Mouse (Mus musculus): ENCODE data around the gene Zscan10. TPM values are rescaled to one million over a fixed set of nuclear protein-coding genes. Genes with fewer than 3 reads are reported as not detected.

Zscan10 gene
- polyA plus RNA-seq, 1 experiment from 2014 or later, result not detected

DNA sequence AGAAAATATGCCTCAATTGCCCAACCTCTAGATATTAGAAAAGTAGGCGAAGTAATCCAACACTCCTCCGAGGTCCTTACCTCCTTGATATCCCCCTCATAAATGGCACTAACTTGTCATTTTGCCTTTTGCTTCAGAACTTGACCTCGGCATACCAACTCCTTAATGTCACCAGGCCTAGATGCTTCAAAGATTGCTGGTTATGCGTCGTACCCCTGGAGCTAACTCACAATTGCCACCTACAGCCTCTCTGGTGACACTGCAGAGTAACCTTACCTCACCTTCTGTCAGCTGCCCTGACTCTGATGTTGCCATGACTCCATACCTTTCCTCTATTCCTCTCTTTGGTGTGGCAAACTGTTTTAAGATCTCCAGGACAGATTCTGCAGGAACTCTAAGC lies 33.9 kb upstream of the Zscan10 start:
- no peak overlapping the region for H3K4me3 ChIP-seq (ENCODE audit: low read depth, low read length)
- no peak overlapping the region for H3K9ac ChIP-seq (replicated peaks)
- DNase-seq, result no peak
- no peaks in the 10 kb centered on the region for H3K36me3 ChIP-seq (replicated peaks; ENCODE audit: insufficient read depth, low read length)
- ATAC-seq, result no peak
- no peak overlapping the region for H3K27ac ChIP-seq (ENCODE audit: low read depth)
- no peak overlapping the region for H3K4me2 ChIP-seq (ENCODE audit: low read depth, low read length)
- no peaks in the 10 kb centered on the region for H3K9me3 ChIP-seq (ENCODE audit: low read length)
- peaks cover 10% of the 10 kb centered on the region for H3K4me1 ChIP-seq (ENCODE audit: insufficient read depth)
- no peaks in the 10 kb centered on the region for H3K27me3 ChIP-seq (ENCODE audit: insufficient read depth, low read length)
- 45% methylated on average over 5 of the region's 5 CpGs for WGBS (ENCODE audit: insufficient replicate concordance)
- TF ChIP-seq CTCF (IDR thresholded peaks at IDR 0.05; ENCODE audit: low read depth) (peak; percentile 57), EP300 (IDR thresholded peaks at IDR 0.05; ENCODE audit: low read depth) (no peak)

DNA sequence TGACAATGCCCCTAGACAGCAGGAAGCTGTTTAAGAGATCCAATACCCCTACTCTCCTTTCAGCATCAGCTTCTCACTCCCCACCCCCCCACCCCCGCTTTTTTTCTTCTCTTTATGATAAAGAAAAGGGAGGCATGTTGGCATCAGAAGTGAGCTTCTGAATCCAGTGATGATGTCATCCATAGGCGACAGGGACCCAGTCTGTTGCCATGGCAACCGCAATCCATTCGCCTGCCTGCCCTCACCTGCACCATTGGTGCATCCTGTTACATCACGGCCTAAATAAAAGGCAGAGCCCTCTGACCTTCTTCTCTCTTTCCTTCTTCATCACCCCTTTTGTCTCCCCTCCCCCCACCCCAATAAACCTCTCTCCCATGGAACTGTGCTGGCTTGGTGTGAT lies 32.3 kb upstream of the Zscan10 start:
- Histone ChIP-seq H3K9ac (replicated peaks) (no peak overlapping the region), H3K4me2 (ENCODE audit: low read depth, low read length) (no peak overlapping the region), H3K36me3 (replicated peaks; ENCODE audit: insufficient read depth, low read length) (no peaks in the 10 kb centered on the region), H3K9me3 (ENCODE audit: low read length) (no peaks in the 10 kb centered on the region), H3K4me1 (ENCODE audit: insufficient read depth) (peaks cover 10% of the 10 kb centered on the region), H3K27me3 (ENCODE audit: insufficient read depth, low read length) (no peaks in the 10 kb centered on the region), H3K27ac (ENCODE audit: low read depth) (no peak overlapping the region), H3K4me3 (ENCODE audit: low read depth, low read length) (no peak overlapping the region)
- 47% methylated on average over 5 of the region's 5 CpGs for WGBS (ENCODE audit: insufficient replicate concordance)
- DNase-seq (no peak), ATAC-seq (no peak)
- TF ChIP-seq EP300 (IDR thresholded peaks at IDR 0.05; ENCODE audit: low read depth), result no peak
- TF ChIP-seq CTCF (IDR thresholded peaks at IDR 0.05; ENCODE audit: low read depth), result no peak

DNA sequence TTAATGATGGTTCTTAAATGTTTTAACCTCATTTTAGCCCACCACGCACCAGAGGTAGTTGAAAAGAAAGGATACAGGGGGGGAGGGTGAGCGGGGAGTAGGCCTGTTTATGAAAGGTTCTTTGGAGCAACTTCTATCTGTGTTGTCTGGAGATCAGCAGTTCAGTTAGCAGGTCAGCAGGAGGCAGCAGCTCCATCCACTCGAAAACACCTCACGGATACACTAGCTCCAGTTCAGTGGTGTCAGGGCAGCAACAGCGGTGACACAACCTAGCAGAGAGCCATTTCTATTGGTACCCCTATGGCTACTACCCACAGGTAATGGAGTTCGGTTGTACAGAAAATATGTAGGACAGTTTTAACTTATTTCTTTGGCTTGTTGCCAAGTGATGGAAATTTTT lies 30.6 kb upstream of the Zscan10 start:
- ATAC-seq, result peak; percentile 61
- TF ChIP-seq CTCF (IDR thresholded peaks at IDR 0.05; ENCODE audit: low read depth) (peak; percentile 75), EP300 (IDR thresholded peaks at IDR 0.05; ENCODE audit: low read depth) (no peak)
- WGBS (ENCODE audit: insufficient replicate concordance), result 31% methylated on average over 6 of the region's 6 CpGs

DNA sequence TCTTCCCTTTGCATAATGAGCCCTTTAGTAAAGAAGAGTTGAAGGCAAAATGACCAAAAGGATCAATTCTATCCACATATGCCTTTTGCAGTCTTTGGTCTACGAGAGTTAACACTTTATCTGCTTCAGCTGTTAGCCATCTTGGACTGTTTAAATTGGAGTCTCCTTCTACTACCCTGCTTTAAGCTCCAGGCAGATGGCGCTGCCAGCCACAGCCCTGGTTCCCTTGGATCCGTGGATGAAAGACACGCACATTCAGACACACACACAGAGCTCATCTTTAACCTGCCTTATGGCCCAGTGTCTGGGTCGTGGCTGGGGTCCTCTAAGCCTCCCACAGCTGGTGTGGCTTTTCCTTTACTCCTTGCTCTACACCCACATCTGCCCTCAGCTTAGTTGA lies 29.6 kb upstream of the Zscan10 start:
- Histone ChIP-seq H3K27ac (ENCODE audit: low read depth) (no peak overlapping the region), H3K36me3 (replicated peaks; ENCODE audit: insufficient read depth, low read length) (peaks cover 6% of the 10 kb centered on the region), H3K9me3 (ENCODE audit: low read length) (no peaks in the 10 kb centered on the region), H3K9ac (replicated peaks) (no peak overlapping the region), H3K27me3 (ENCODE audit: insufficient read depth, low read length) (no peaks in the 10 kb centered on the region), H3K4me3 (ENCODE audit: low read depth, low read length) (no peak overlapping the region), H3K4me1 (ENCODE audit: insufficient read depth) (no peaks in the 10 kb centered on the region), H3K4me2 (ENCODE audit: low read depth, low read length) (no peak overlapping the region)
- WGBS (ENCODE audit: insufficient replicate concordance), result 16% methylated on average over 5 of the region's 5 CpGs
- DNase-seq, result no peak
- ATAC-seq, result no peak
- peak; percentile 35 for TF ChIP-seq CTCF (IDR thresholded peaks at IDR 0.05; ENCODE audit: low read depth)
- no peak for TF ChIP-seq EP300 (IDR thresholded peaks at IDR 0.05; ENCODE audit: low read depth)

More for the DNA sequence above, 30.6 kb upstream of the Zscan10 start:
- peak; percentile 53 for DNase-seq
- Histone ChIP-seq H3K9ac (replicated peaks) (no peak overlapping the region), H3K4me2 (ENCODE audit: low read depth, low read length) (no peak overlapping the region), H3K36me3 (replicated peaks; ENCODE audit: insufficient read depth, low read length) (no peaks in the 10 kb centered on the region), H3K27ac (ENCODE audit: low read depth) (no peak overlapping the region), H3K4me1 (ENCODE audit: insufficient read depth) (peaks cover 6% of the 10 kb centered on the region), H3K27me3 (ENCODE audit: insufficient read depth, low read length) (no peaks in the 10 kb centered on the region), H3K9me3 (ENCODE audit: low read length) (no peaks in the 10 kb centered on the region), H3K4me3 (ENCODE audit: low read depth, low read length) (no peak overlapping the region)

DNA sequence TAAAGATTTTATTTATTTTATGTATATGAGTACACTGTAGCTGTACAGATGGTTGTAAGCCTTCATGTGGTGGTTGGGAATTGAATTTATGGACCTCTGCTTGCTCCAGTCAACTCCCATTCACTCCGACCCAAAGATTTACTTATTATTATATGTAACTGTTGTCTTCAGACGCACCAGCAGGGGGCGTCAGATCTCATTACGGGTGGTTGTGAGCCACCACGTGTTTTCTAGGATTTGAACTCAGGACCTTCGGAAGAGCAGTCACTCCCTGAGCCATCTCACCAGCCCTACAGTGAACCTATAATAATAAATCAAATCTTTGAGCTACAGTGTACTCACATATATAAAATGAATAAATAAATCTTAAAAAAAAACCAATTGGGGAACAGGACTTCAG lies 28.6 kb upstream of the Zscan10 start:
- 76% methylated on average over 6 of the region's 6 CpGs for WGBS (ENCODE audit: insufficient replicate concordance)
- Histone ChIP-seq H3K36me3 (replicated peaks; ENCODE audit: insufficient read depth, low read length) (peaks cover 8% of the 10 kb centered on the region), H3K27ac (ENCODE audit: low read depth) (no peak overlapping the region), H3K9me3 (ENCODE audit: low read length) (no peaks in the 10 kb centered on the region), H3K9ac (replicated peaks) (no peak overlapping the region), H3K4me2 (ENCODE audit: low read depth, low read length) (no peak overlapping the region), H3K4me1 (ENCODE audit: insufficient read depth) (no peaks in the 10 kb centered on the region), H3K27me3 (ENCODE audit: insufficient read depth, low read length) (no peaks in the 10 kb centered on the region), H3K4me3 (ENCODE audit: low read depth, low read length) (no peak overlapping the region)
- TF ChIP-seq EP300 (IDR thresholded peaks at IDR 0.05; ENCODE audit: low read depth) (no peak), CTCF (IDR thresholded peaks at IDR 0.05; ENCODE audit: low read depth) (peak; percentile 45)
- ATAC-seq (no peak), DNase-seq (no peak)

DNA sequence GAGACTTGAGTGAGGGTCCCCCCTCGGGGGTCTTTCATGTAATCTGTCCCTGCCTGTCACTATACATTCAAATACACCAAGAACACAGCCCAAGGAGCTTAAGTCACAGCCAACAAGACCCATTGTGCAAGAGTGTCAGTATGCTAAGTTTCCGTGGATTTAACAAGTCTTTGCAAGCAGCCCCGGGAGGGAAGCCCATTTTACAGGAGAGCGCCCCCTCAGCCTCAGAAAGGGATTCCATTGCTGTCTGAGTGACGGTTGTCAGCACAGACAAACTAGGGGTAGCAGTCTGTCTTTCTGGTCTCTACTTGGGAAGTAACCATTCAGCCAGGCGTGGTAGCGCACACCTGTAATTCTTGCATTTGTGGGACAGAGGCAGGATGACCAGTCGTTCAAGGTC lies 26.5 kb upstream of the Zscan10 start:
- DNase-seq (no peak), ATAC-seq (no peak)
- Histone ChIP-seq H3K4me2 (ENCODE audit: low read depth, low read length) (no peak overlapping the region), H3K27me3 (ENCODE audit: insufficient read depth, low read length) (no peaks in the 10 kb centered on the region), H3K36me3 (replicated peaks; ENCODE audit: insufficient read depth, low read length) (peaks cover 11% of the 10 kb centered on the region), H3K4me1 (ENCODE audit: insufficient read depth) (no peaks in the 10 kb centered on the region), H3K9me3 (ENCODE audit: low read length) (no peaks in the 10 kb centered on the region), H3K9ac (replicated peaks) (no peak overlapping the region), H3K4me3 (ENCODE audit: low read depth, low read length) (no peak overlapping the region), H3K27ac (ENCODE audit: low read depth) (no peak overlapping the region)
- no peak for TF ChIP-seq EP300 (IDR thresholded peaks at IDR 0.05; ENCODE audit: low read depth)
- TF ChIP-seq CTCF (IDR thresholded peaks at IDR 0.05; ENCODE audit: low read depth), result no peak
- 78% methylated on average over 8 of the region's 8 CpGs for WGBS (ENCODE audit: insufficient replicate concordance)

Measured in liver, postnatal 0 days (tissue).